Comparison of ENCODE assay signal across 8 mouse cellular contexts in genomic region chr1:59684819-59685755, GRCm38 (mm10). TPM values are rescaled to one million over a fixed set of nuclear protein-coding genes. Genes with fewer than 3 reads are reported as not detected.
DNase-seq lines count a peak whose midpoint lies in the region; ATAC-seq and TF ChIP-seq lines count a peak whose summit lies in the region.

TSS of gene Nop58 (plus strand) at chr1:59684971.

- H3K36me3 ChIP-seq in megakaryocyte, embryonic 14.5 days (replicated peaks; ENCODE audit: low read length) = peaks cover 12% of the 10 kb centered on the region

- TF ChIP-seq POLR2A in cortical plate, adult 2 months (IDR thresholded peaks at IDR 0.05; ENCODE audit: extremely low read depth, insufficient read depth, low read length) = peak; percentile 91; the same call in 1 of the 2 replicates

- no peak within 1 kb of the TSS for H3K27ac ChIP-seq in cortical plate, adult 2 months (ENCODE audit: insufficient read depth, low read length)

- H3K27me3 ChIP-seq in megakaryocyte, embryonic 14.5 days (replicated peaks) = no peaks in the 10 kb centered on the region

- H3K9me3 ChIP-seq in megakaryocyte, embryonic 14.5 days = no peaks in the 10 kb centered on the region

- DNase-seq in gastrocnemius, adult 8-10 months (ENCODE audit: low spot score in 2 of 2) = peak; percentile 71 to 85
- DNase-seq in hindlimb bud, embryonic 11.5 days (ENCODE audit: extremely low spot score, low read depth, low spot score) = peak; percentile 95
- peak; percentile 67 to 92 for DNase-seq in left cerebral cortex, adult 8-10 months (ENCODE audit: low spot score in 2 of 2)
- peak; percentile 94 to 97 for DNase-seq in right cerebral cortex, postnatal 10 days (ENCODE audit: low spot score in 2 of 2)
- DNase-seq in urinary bladder, postnatal 25 days (ENCODE audit: low spot score) = peak; percentile 64

- ATAC-seq in activated CD4-positive, CD25-positive, alpha-beta regulatory T cell, adult 4 months = peak; percentile 99

- peak within 1 kb of the TSS; percentile 72 for H3K4me3 ChIP-seq in cortical plate, adult 2 months (ENCODE audit: insufficient read depth, low read length)
- H3K4me3 ChIP-seq in megakaryocyte, embryonic 14.5 days (replicated peaks) = peak within 1 kb of the TSS; percentile 96

- peaks cover 3% of the 10 kb centered on the region; the same call in 1 of the 2 replicates for H3K4me1 ChIP-seq in cortical plate, adult 2 months (ENCODE audit: control insufficient read depth, insufficient read depth, low read length)
- peaks cover 35% of the 10 kb centered on the region for H3K4me1 ChIP-seq in megakaryocyte, embryonic 14.5 days

- no peak for TF ChIP-seq CTCF in cortical plate, adult 2 months (IDR thresholded peaks at IDR 0.05; ENCODE audit: extremely low read depth, insufficient read depth, low read length)

RNA-seq across cellular contexts. Expression of gene Nop58, which starts in this region (rescaled TPM):
- 100 to 1,000 TPM; 192 to 195 TPM for polyA plus RNA-seq in activated CD4-positive, CD25-positive, alpha-beta regulatory T cell, adult 4 months (2017; shearing (Covaris generic))
- polyA plus RNA-seq in cortical plate, adult 2 months (2012; rRNA removed) = 19.8 and 21.6 TPM in 2 replicates
- total RNA-seq in gastrocnemius, adult 8-10 months (2022) = 10 to 100 TPM; 16.4 to 25.0 (median 23.7) TPM
- 10 to 100 TPM; 54.5 to 67.6 (median 58.9) TPM for total RNA-seq in left cerebral cortex, adult 8-10 months (2022)
- polyA plus RNA-seq in megakaryocyte, embryonic 14.5 days (2012; ENCODE audit: insufficient read depth, low replicate concordance) = 30.2 and 51.7 TPM in 2 replicates
